Comparison of ENCODE assay signal across 10 mouse cellular contexts in genomic region chr9:121671300-121671699, GRCm38 (mm10). TPM values are rescaled to one million over a fixed set of nuclear protein-coding genes. Genes with fewer than 3 reads are reported as not detected.
A peak's percentile ranks its signal among the peaks of the same experiment; 100 is the strongest.
DNase-seq lines count a peak whose midpoint lies in the region; ATAC-seq and TF ChIP-seq lines count a peak whose summit lies in the region.
"Had no signal": no experiment of that assay in that cellular context is flagged by ENCODE, and none has a peak within 500 bp of the region (broad histone marks: within the 10 kb centered on the region; RNA-seq: fewer than 3 reads in every experiment).

No protein-coding gene starts in this region.

- H3K4me3 ChIP-seq in left cerebral cortex, adult 2 months = no peak overlapping the region
- H3K4me3 ChIP-seq in ES-E14 (ENCODE audit: insufficient read depth in 1 of 2, low read depth in 1 of 2, low read length in 2 of 2, poor library complexity in 1 of 2, severe bottlenecking in 1 of 2) = no peak overlapping the region
- no peak overlapping the region for H3K4me3 ChIP-seq in embryonic fibroblast, embryonic 13.5 days (ENCODE audit: insufficient read depth, low read length)
- H3K4me3 ChIP-seq in limb, embryonic 11.5 days (ENCODE audit: low read depth, low read length) = no peak overlapping the region
- H3K4me3 ChIP-seq: heart, embryonic 13.5 days had no signal

- ATAC-seq in limb, embryonic 11.5 days (ENCODE audit: insufficient number of reproducible peaks, low FRiP score, low TSS enrichment, low read depth) = no peak

- in situ Hi-C loops in ES-E14 (cut with MboI; ENCODE audit: low sequenced_read_pairs in 2 of 2, unreplicated experiment in 2 of 2) = no loop called here

- no peak overlapping the region for H3K9ac ChIP-seq in ES-E14 (ENCODE audit: insufficient read depth, low read depth, low read length, poor library complexity, severe bottlenecking)
- H3K9ac ChIP-seq in limb, embryonic 11.5 days (ENCODE audit: low read length) = no peak overlapping the region
- H3K9ac ChIP-seq: heart, embryonic 13.5 days had no signal

- peak; percentile 73 for TF ChIP-seq CTCF in left cerebral cortex, adult 2 months (IDR thresholded peaks at IDR 0.05)
- TF ChIP-seq CTCF in embryonic fibroblast, embryonic 13.5 days (IDR thresholded peaks at IDR 0.05; ENCODE audit: borderline replicate concordance, insufficient read depth, low read length) = no peak

- 19% methylated on average over 7 of the region's 7 CpGs for WGBS in limb, embryonic 11.5 days

- H3K36me3 ChIP-seq in ES-E14 (ENCODE audit: control insufficient read depth, insufficient read depth, low read length, poor library complexity, severe bottlenecking) = no peaks in the 10 kb centered on the region
- H3K36me3 ChIP-seq in limb, embryonic 11.5 days (ENCODE audit: control insufficient read depth, insufficient read depth, low read length) = no peaks in the 10 kb centered on the region
- H3K36me3 ChIP-seq: heart, embryonic 13.5 days had no signal

- intact Hi-C loops in left cerebral cortex, adult 2 months (cut with DNase I) = loop anchor here (2.0 to 10.0 kb wide), 2 partner anchors 194 to 426 kb away; no protein-coding TSS in a partner anchor
- intact Hi-C loops in left cerebral cortex, postnatal 36 days (cut with DNase I) = loop anchor here (10.0 kb wide), 1 partner anchor 416 kb away; no protein-coding TSS in a partner anchor

- no peaks in the 10 kb centered on the region for H3K9me3 ChIP-seq in ES-E14 (ENCODE audit: control insufficient read depth, insufficient read depth, low read depth, low read length)
- no peaks in the 10 kb centered on the region for H3K9me3 ChIP-seq in limb, embryonic 11.5 days (ENCODE audit: control insufficient read depth, low read length)
- H3K9me3 ChIP-seq: heart, embryonic 13.5 days had no signal

- peaks cover 20% of the 10 kb centered on the region for H3K27me3 ChIP-seq in limb, embryonic 11.5 days (ENCODE audit: control insufficient read depth, insufficient read depth, low read length)

- DNase-seq in left cerebral cortex, adult 2 months (ENCODE audit: extremely low spot score in 1 of 2, low spot score in 2 of 2) = no peak
- no peak for DNase-seq in left cerebral cortex, postnatal 36 days (ENCODE audit: low spot score in 2 of 2)
- peak; percentile 65 for DNase-seq in ES-E14 (ENCODE audit: low read depth, low spot score)
- DNase-seq in adrenal gland, postnatal 36 days = peak; percentile 46 to 56
- peak; percentile 67 for DNase-seq in limb, embryonic 11.5 days (ENCODE audit: low spot score)
- peak; percentile 48 for DNase-seq in retina, postnatal 7 days (ENCODE audit: low read depth, low spot score)
- no peak for DNase-seq in left cerebral cortex, adult 8-10 months (ENCODE audit: low spot score in 2 of 2)

- H3K4me2 ChIP-seq in limb, embryonic 11.5 days (ENCODE audit: low read depth, severe bottlenecking) = no peak overlapping the region
- H3K4me2 ChIP-seq: heart, embryonic 13.5 days had no signal

- no peak for TF ChIP-seq POLR2A in embryonic fibroblast, embryonic 13.5 days (IDR thresholded peaks at IDR 0.05; ENCODE audit: low read depth, low read length)

- no peaks in the 10 kb centered on the region; a peak in 1 of 4 replicates for H3K4me1 ChIP-seq in ES-E14 (ENCODE audit: control insufficient read depth in 2 of 2, insufficient read depth in 2 of 2, low read length in 2 of 2, poor library complexity in 1 of 2)
- H3K4me1 ChIP-seq in embryonic fibroblast, embryonic 13.5 days (ENCODE audit: control insufficient read depth, insufficient read depth, low read length) = no peaks in the 10 kb centered on the region
- peaks cover 3% of the 10 kb centered on the region; the same call in 1 of the 2 replicates for H3K4me1 ChIP-seq in limb, embryonic 11.5 days (ENCODE audit: control insufficient read depth, insufficient read depth, low read length)

- H3K27ac ChIP-seq in left cerebral cortex, adult 2 months = no peak overlapping the region
- H3K27ac ChIP-seq in ES-E14 (ENCODE audit: insufficient read depth, low read depth, low read length, poor library complexity, severe bottlenecking) = no peak overlapping the region
- H3K27ac ChIP-seq in embryonic fibroblast, embryonic 13.5 days (ENCODE audit: insufficient read depth, low read length) = 0 out of 2 replicates have a peak overlapping the region, but pooled peaks have one; percentile 70
- no peak overlapping the region for H3K27ac ChIP-seq in limb, embryonic 11.5 days (replicated peaks; ENCODE audit: low read depth, low read length)

TF ChIP-seq in ES-E14, 5 proteins besides CTCF, POLR2A, EP300 and RAD21:
- TF ChIP-seq HCFC1 (IDR thresholded peaks at IDR 0.05; ENCODE audit: borderline replicate concordance, insufficient read depth, low read length) (no peak), MAFK (IDR thresholded peaks at IDR 0.05; ENCODE audit: insufficient read depth, low read depth, low read length) (no peak), CHD2 (IDR thresholded peaks at IDR 0.05; ENCODE audit: low read depth, low read length) (no peak), ZC3H11A (IDR thresholded peaks at IDR 0.05; ENCODE audit: borderline replicate concordance, low read depth, low read length) (no peak), ZNF384 (IDR thresholded peaks at IDR 0.05; ENCODE audit: low read depth, low read length) (no peak)
TF ChIP-seq in ES-E14: peak in this region for 0.

RNA-seq across cellular contexts. Expression of gene Vipr1, which starts 28.8 kb away (rescaled TPM):
- 10 to 100 TPM; 27.7 to 28.1 TPM for total RNA-seq in left cerebral cortex, adult 2 months (2021)
- 10 to 100 TPM; 25.2 to 27.2 TPM for total RNA-seq in left cerebral cortex, postnatal 36 days (2021)
- total RNA-seq in ES-E14 (2012; rRNA removed) = 0.31 and 0.90 TPM in 2 replicates
- total RNA-seq in adrenal gland, postnatal 36 days (2021) = under 1 TPM; 0.26 to 0.40 TPM
- 0.14 TPM in 1 of 2 replicates, not detected in the other for polyA plus RNA-seq in embryonic fibroblast, embryonic 13.5 days (2011; ENCODE audit: insufficient read length, low read depth, missing spikeins)
- polyA plus RNA-seq in limb, embryonic 11.5 days (2014; fragmentation: Nextera tagmentation; extraction: Ambion mirVana) = 0.27 and 0.69 TPM in 2 replicates
- 10 to 100 TPM; 20.8 to 23.8 (median 21.7) TPM for total RNA-seq in left cerebral cortex, adult 8-10 months (2022)

RNA-seq across cellular contexts. Expression of gene Lyzl4, which starts 29.4 kb away (rescaled TPM):
- total RNA-seq in left cerebral cortex, adult 2 months (2021) = 1 to 10 TPM; 1.7 to 2.3 TPM
- total RNA-seq in left cerebral cortex, postnatal 36 days (2021) = 1 to 10 TPM; 2.0 to 2.1 TPM
- 0.58 TPM in 2 replicates for total RNA-seq in ES-E14 (2012; rRNA removed)
- not detected for total RNA-seq in adrenal gland, postnatal 36 days (2021)
- polyA plus RNA-seq in embryonic fibroblast, embryonic 13.5 days (2011; ENCODE audit: insufficient read length, low read depth, missing spikeins) = not detected in 2 replicates
- not detected in 2 replicates for polyA plus RNA-seq in limb, embryonic 11.5 days (2014; fragmentation: Nextera tagmentation; extraction: Ambion mirVana)
- 1 to 10 TPM; 1.2 to 4.4 (median 2.4) TPM for total RNA-seq in left cerebral cortex, adult 8-10 months (2022)
- polyA plus RNA-seq: heart, embryonic 13.5 days; neural tube, embryonic 14.5 days had no signal

RNA-seq across cellular contexts. Expression of gene Sec22c, which starts 34.0 kb away (rescaled TPM):
- total RNA-seq in left cerebral cortex, adult 2 months (2021) = 10 to 100 TPM; 31.0 to 32.8 TPM
- 10 to 100 TPM; 26.6 to 26.8 TPM for total RNA-seq in left cerebral cortex, postnatal 36 days (2021)
- total RNA-seq in ES-E14 (2012; rRNA removed) = 8.4 and 11.2 TPM in 2 replicates
- total RNA-seq in adrenal gland, postnatal 36 days (2021) = 1 to 10 TPM; 5.2 to 6.3 TPM
- polyA plus RNA-seq in embryonic fibroblast, embryonic 13.5 days (2011; ENCODE audit: insufficient read length, low read depth, missing spikeins) = 9.3 and 11.2 TPM in 2 replicates
- polyA plus RNA-seq in limb, embryonic 11.5 days (2014; fragmentation: Nextera tagmentation; extraction: Ambion mirVana) = 10.7 and 11.8 TPM in 2 replicates
- total RNA-seq in left cerebral cortex, adult 8-10 months (2022) = 10 to 100 TPM; 24.9 to 28.6 (median 26.6) TPM

RNA-seq across cellular contexts. Expression of gene Ss18l2, which starts 38.8 kb away (rescaled TPM):
- 10 to 100 TPM; 84.4 to 89.6 TPM for total RNA-seq in left cerebral cortex, adult 2 months (2021)
- 10 to 100 TPM; 84.5 to 84.6 TPM for total RNA-seq in left cerebral cortex, postnatal 36 days (2021)
- total RNA-seq in ES-E14 (2012; rRNA removed) = 22.3 and 40.8 TPM in 2 replicates
- 10 to 100 TPM; 41.6 to 57.2 TPM for total RNA-seq in adrenal gland, postnatal 36 days (2021)
- 46.9 and 59.7 TPM in 2 replicates for polyA plus RNA-seq in embryonic fibroblast, embryonic 13.5 days (2011; ENCODE audit: insufficient read length, low read depth, missing spikeins)
- 99.8 and 103 TPM in 2 replicates for polyA plus RNA-seq in limb, embryonic 11.5 days (2014; fragmentation: Nextera tagmentation; extraction: Ambion mirVana)
- total RNA-seq in left cerebral cortex, adult 8-10 months (2022) = 10 to 100 TPM; 77.1 to 81.7 (median 78.5) TPM

RNA-seq across cellular contexts. Expression of gene Nktr, which starts 47.7 kb away (rescaled TPM):
- total RNA-seq in left cerebral cortex, adult 2 months (2021) = 100 to 1,000 TPM; 125 to 130 TPM
- total RNA-seq in left cerebral cortex, postnatal 36 days (2021) = 100 to 1,000 TPM in 1 of 2 experiments, 10 to 100 TPM in 1; 73.1 to 147 TPM
- total RNA-seq in ES-E14 (2012; rRNA removed) = 57.8 and 69.6 TPM in 2 replicates
- 10 to 100 TPM; 58.2 to 90.2 TPM for total RNA-seq in adrenal gland, postnatal 36 days (2021)
- polyA plus RNA-seq in embryonic fibroblast, embryonic 13.5 days (2011; ENCODE audit: insufficient read length, low read depth, missing spikeins) = 134 and 169 TPM in 2 replicates
- 65.1 and 69.0 TPM in 2 replicates for polyA plus RNA-seq in limb, embryonic 11.5 days (2014; fragmentation: Nextera tagmentation; extraction: Ambion mirVana)
- 100 to 1,000 TPM in 1 of 4 experiments, 10 to 100 TPM in 3; 89.5 to 103 (median 92.6) TPM for total RNA-seq in left cerebral cortex, adult 8-10 months (2022)

Comparison
In these comparisons a context has a peak if more than half of its experiments do, and no peak if none do; other contexts are left out.
1. DNase-seq: peak in ES-E14 (single experiment), adrenal gland, postnatal 36 days (2 of 2), limb, embryonic 11.5 days (single experiment) and retina, postnatal 7 days (single experiment); none in left cerebral cortex, adult 2 months (0 of 2), left cerebral cortex, postnatal 36 days (0 of 2) and left cerebral cortex, adult 8-10 months (0 of 2).
2. RNA of gene Vipr1, which starts 28.8 kb away (total RNA-seq): 27.7 to 28.1 TPM in left cerebral cortex, adult 2 months, 25.2 to 27.2 TPM in left cerebral cortex, postnatal 36 days and 20.8 to 23.8 TPM in left cerebral cortex, adult 8-10 months; 0.26 to 0.40 TPM in adrenal gland, postnatal 36 days and 0.31 to 0.90 TPM in ES-E14; every median in the first group is over 10 times any median in the second.